Mouse (Mus musculus): Measurements from ENCODE around the gene 2310050C09Rik.

DNA sequence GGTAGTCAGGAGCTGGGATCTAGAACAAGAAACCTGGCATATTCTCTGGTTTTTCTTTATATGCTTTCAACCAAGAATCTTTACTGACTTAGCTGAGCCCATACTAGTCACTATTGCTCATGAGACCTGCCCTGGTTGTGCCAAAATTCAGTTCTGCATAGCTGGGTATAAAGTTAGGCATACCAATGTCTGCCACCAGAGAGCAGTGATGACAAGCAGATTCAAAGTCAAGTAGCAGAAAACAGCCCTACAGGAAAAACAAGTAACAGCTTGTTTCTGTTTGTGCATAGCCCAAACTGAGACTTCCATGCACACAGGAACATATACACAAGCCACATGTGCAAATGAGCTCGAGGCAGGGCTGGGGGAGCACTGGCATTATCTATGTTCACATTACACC lies 44.2 kb downstream of the 2310050C09Rik start:
- TF ChIP-seq POLR2A (IDR thresholded peaks at IDR 0.05; ENCODE audit: borderline replicate concordance, extremely low read depth, low read depth, low read length) (no peak), CTCF (IDR thresholded peaks at IDR 0.05; ENCODE audit: insufficient read depth, low read length) (no peak)

Measured in lung, adult 2 months (tissue).